Mouse (Mus musculus): ENCODE results near the gene Meis2.
A peak's percentile ranks its signal among the peaks of the same experiment; 100 is the strongest.

Meis2 gene

GRCm38 (mm10) chr2:115948630-115949426 lies 116.8 kb downstream of the Meis2 start:
- no peak for DNase-seq (ENCODE audit: extremely low spot score)

GRCm38 (mm10) chr2:115947714-115948226 lies 117.9 kb downstream of the Meis2 start:
- DNase-seq (ENCODE audit: extremely low spot score), result no peak

- no peak for DNase-seq (ENCODE audit: extremely low spot score)
Measured at GRCm38 (mm10) chr2:115943044-115943443, 122.6 kb downstream of the Meis2 start.

- DNase-seq (ENCODE audit: extremely low spot score), result no peak
Measured at GRCm38 (mm10) chr2:115939849-115940248, 125.8 kb downstream of the Meis2 start.

- no peak for DNase-seq (ENCODE audit: extremely low spot score)
Measured at GRCm38 (mm10) chr2:115938926-115939563, 126.6 kb downstream of the Meis2 start.

- no peak for DNase-seq (ENCODE audit: extremely low spot score)
Measured at GRCm38 (mm10) chr2:115938296-115938695, 127.3 kb downstream of the Meis2 start.

- DNase-seq (ENCODE audit: extremely low spot score), result no peak
Measured at GRCm38 (mm10) chr2:115937896-115938295, 127.7 kb downstream of the Meis2 start.

- DNase-seq (ENCODE audit: extremely low spot score), result no peak
Measured at GRCm38 (mm10) chr2:115936786-115937185, 128.9 kb downstream of the Meis2 start.

GRCm38 (mm10) chr2:115934299-115934698 lies 131.3 kb downstream of the Meis2 start:
- DNase-seq (ENCODE audit: extremely low spot score), result no peak

GRCm38 (mm10) chr2:115933259-115933658 lies 132.4 kb downstream of the Meis2 start:
- DNase-seq (ENCODE audit: extremely low spot score), result no peak

- DNase-seq (ENCODE audit: extremely low spot score), result no peak
Measured at GRCm38 (mm10) chr2:115925744-115926143, 139.9 kb downstream of the Meis2 start.

- DNase-seq (ENCODE audit: extremely low spot score), result no peak
Measured at GRCm38 (mm10) chr2:115924472-115924871, 141.2 kb downstream of the Meis2 start.

GRCm38 (mm10) chr2:115923247-115923646 lies 142.4 kb downstream of the Meis2 start:
- peak; percentile 28 for DNase-seq (ENCODE audit: extremely low spot score)

GRCm38 (mm10) chr2:115921687-115922086 lies 144.0 kb downstream of the Meis2 start:
- no peak for DNase-seq (ENCODE audit: extremely low spot score)

- no peak for DNase-seq (ENCODE audit: extremely low spot score)
Measured at GRCm38 (mm10) chr2:115920336-115920951, 145.2 kb downstream of the Meis2 start.

- DNase-seq (ENCODE audit: extremely low spot score), result no peak
Measured at GRCm38 (mm10) chr2:115919141-115920071, 146.2 kb downstream of the Meis2 start.

GRCm38 (mm10) chr2:115918561-115918960 lies 147.1 kb downstream of the Meis2 start:
- no peak for DNase-seq (ENCODE audit: extremely low spot score)

GRCm38 (mm10) chr2:115914539-115914938 lies 151.1 kb downstream of the Meis2 start:
- DNase-seq (ENCODE audit: extremely low spot score), result no peak

GRCm38 (mm10) chr2:115912948-115913529 lies 152.6 kb downstream of the Meis2 start:
- no peak for DNase-seq (ENCODE audit: extremely low spot score)

- DNase-seq (ENCODE audit: extremely low spot score), result no peak
Measured at GRCm38 (mm10) chr2:115911913-115912642, 153.6 kb downstream of the Meis2 start.
